Mouse (Mus musculus) kidney, postnatal 25 days (tissue): ENCODE results near the gene Wdr90.

Experiments used
- DNase-seq, 2 experiments: peaks; one replicate each; pipeline ENCODE4 v3.0.0; 2021; ENCODE audit warnings: mixed read lengths in 2 of 2

Wdr90 gene

GRCm38 (mm10) chr17:25860832-25861703 is at the start of gene Wdr90:
TSS of gene Wdr90 (minus strand) at chr17:25861501.
- peak; percentile 92 to 96 for DNase-seq

GRCm38 (mm10) chr17:25907640-25908039 is 46.3 kb upstream of the Wdr90 start:
- no peak for DNase-seq

- DNase-seq: no peak
Observed at GRCm38 (mm10) chr17:25903061-25903460, 41.8 kb upstream of the Wdr90 start.

- no peak for DNase-seq
Observed at GRCm38 (mm10) chr17:25900193-25900592, 38.9 kb upstream of the Wdr90 start.

GRCm38 (mm10) chr17:25895891-25896290 is 34.6 kb upstream of the Wdr90 start:
- DNase-seq: peak in 1 of 2 experiments; percentile 34

GRCm38 (mm10) chr17:25895415-25895814 is 34.1 kb upstream of the Wdr90 start:
- DNase-seq: peak; percentile 73 to 85

- peak; percentile 80 to 81 for DNase-seq
Observed at GRCm38 (mm10) chr17:25893975-25894617, 32.8 kb upstream of the Wdr90 start.

GRCm38 (mm10) chr17:25888837-25889236 is 27.5 kb upstream of the Wdr90 start:
- DNase-seq: no peak

GRCm38 (mm10) chr17:25887467-25887866 is 26.2 kb upstream of the Wdr90 start:
- no peak for DNase-seq

GRCm38 (mm10) chr17:25886806-25887205 is 25.5 kb upstream of the Wdr90 start:
- no peak for DNase-seq

GRCm38 (mm10) chr17:25885636-25886035 is 24.3 kb upstream of the Wdr90 start:
- peak in 1 of 2 experiments; percentile 49 for DNase-seq

GRCm38 (mm10) chr17:25883824-25884223 is 22.5 kb upstream of the Wdr90 start:
- peak in 1 of 2 experiments; percentile 34 for DNase-seq

GRCm38 (mm10) chr17:25883268-25883667 is 22.0 kb upstream of the Wdr90 start:
- no peak for DNase-seq

GRCm38 (mm10) chr17:25882306-25882705 is 21.0 kb upstream of the Wdr90 start:
- DNase-seq: peak in 1 of 2 experiments; percentile 46

- DNase-seq: peak in 1 of 2 experiments; percentile 30
Observed at GRCm38 (mm10) chr17:25881691-25882090, 20.4 kb upstream of the Wdr90 start.

- peak; percentile 55 to 59 for DNase-seq
Observed at GRCm38 (mm10) chr17:25880913-25881641, 19.8 kb upstream of the Wdr90 start.

- DNase-seq: peak in 1 of 2 experiments; percentile 62
Observed at GRCm38 (mm10) chr17:25880196-25880910, 19.1 kb upstream of the Wdr90 start, which contains the start of gene Wfikkn1. TSS of gene Wfikkn1 (minus strand) at chr17:25880858.

- DNase-seq: peak in 1 of 2 experiments; percentile 58
Observed at GRCm38 (mm10) chr17:25879750-25880149, 18.4 kb upstream of the Wdr90 start.

- peak; percentile 81 to 89 for DNase-seq
Observed at GRCm38 (mm10) chr17:25879261-25879660, 18.0 kb upstream of the Wdr90 start.

GRCm38 (mm10) chr17:25878611-25879180 is 17.4 kb upstream of the Wdr90 start:
- DNase-seq: peak in 1 of 2 experiments; percentile 45

- DNase-seq: peak in 1 of 2 experiments; percentile 65
Observed at GRCm38 (mm10) chr17:25877741-25878610, 16.7 kb upstream of the Wdr90 start.
